Mouse (Mus musculus) midbrain, embryonic 13.5 days (tissue): ENCODE measurements at regions not wholly inside any gene's neighbourhood (a gene's known extent, or its start where the extent isn't known, plus 50 kb on each side); places are given as distances from the start of the nearest gene placed in this dataset.

Source experiments
- ATAC-seq: fragments of 200-750 bp; cut with Nextera tagmentation; 2 replicates; pipeline ENCODE4 v1.8.0; 2017; ENCODE audit warnings: mild to moderate bottlenecking, moderate TSS enrichment, moderate library complexity
- H3K27ac ChIP-seq: fragments of 300-500 bp; sonication (generic); 2 replicates; pipeline ENCODE4 v1.5.1; 2015; ENCODE audit warnings: inconsistent platforms, mild to moderate bottlenecking, moderate library complexity
- H3K27me3 ChIP-seq: fragments of 300-500 bp; sonication (generic); 2 replicates; pipeline ENCODE4 v1.6.1; 2015; ENCODE audit warnings: mild to moderate bottlenecking, inconsistent platforms
- H3K36me3 ChIP-seq: fragments of 300-500 bp; sonication (generic); 2 replicates; pipeline ENCODE4 v1.6.1; 2015; ENCODE audit warnings: mild to moderate bottlenecking, inconsistent platforms
- H3K4me1 ChIP-seq: fragments of 300-500 bp; sonication (generic); replicated peaks from 2 replicates; pipeline ENCODE4 v1.6.1; 2015; ENCODE audit warnings: inconsistent platforms
- H3K4me2 ChIP-seq: fragments of 300-500 bp; sonication (generic); replicated peaks from 2 replicates; pipeline ENCODE4 v1.6.1; 2015; ENCODE audit warnings: moderate library complexity, mild to moderate bottlenecking, inconsistent platforms
- H3K4me3 ChIP-seq: fragments of 300-500 bp; sonication (generic); replicated peaks from 2 replicates; pipeline ENCODE4 v1.5.1; 2015; ENCODE audit warnings: mild to moderate bottlenecking, inconsistent platforms
- H3K9ac ChIP-seq: fragments of 300-500 bp; sonication (generic); replicated peaks from 2 replicates; pipeline ENCODE4 v1.6.1; 2015; ENCODE audit warnings: mild to moderate bottlenecking, inconsistent platforms
- H3K9me3 ChIP-seq: fragments of 300-500 bp; sonication (generic); 2 replicates; pipeline ENCODE4 v1.6.1; 2016; ENCODE audit warnings: mild to moderate bottlenecking, inconsistent platforms
- WGBS: fragments of 180-500 bp; shearing (Covaris S2); methylation state at CpG from one replicate; pipeline ENCODE4 v1.1.7; 2015; 5-methylcytosine and 5-hydroxymethylcytosine counted together

GRCm38 (mm10) chr9:98091105-98091504, 58.1 kb upstream of the Clstn2 start:
- Histone ChIP-seq H3K27ac (no peak overlapping the region), H3K4me2 (no peak overlapping the region), H3K4me3 (no peak overlapping the region), H3K4me1 (no peaks in the 10 kb centered on the region), H3K36me3 (no peaks in the 10 kb centered on the region), H3K27me3 (no peaks in the 10 kb centered on the region), H3K9me3 (no peaks in the 10 kb centered on the region), H3K9ac (no peak overlapping the region)
- no peak for ATAC-seq
- 85% methylated on average over 1 of the region's 1 CpGs for WGBS

GRCm38 (mm10) chr9:98095064-98095790, 62.2 kb upstream of the Clstn2 start:
- H3K4me3 ChIP-seq, result no peak overlapping the region
- no peak overlapping the region for H3K27ac ChIP-seq
- H3K4me1 ChIP-seq, result no peaks in the 10 kb centered on the region
- ATAC-seq, result no peak
- H3K27me3 ChIP-seq, result no peaks in the 10 kb centered on the region
- no peak overlapping the region for H3K4me2 ChIP-seq
- 88% methylated on average over 10 of the region's 10 CpGs for WGBS
- no peak overlapping the region for H3K9ac ChIP-seq
- H3K36me3 ChIP-seq, result no peaks in the 10 kb centered on the region
- H3K9me3 ChIP-seq, result no peaks in the 10 kb centered on the region

- no peaks in the 10 kb centered on the region for H3K9me3 ChIP-seq
- no peak for ATAC-seq
- H3K9ac ChIP-seq, result no peak overlapping the region
- H3K36me3 ChIP-seq, result no peaks in the 10 kb centered on the region
- no peak overlapping the region for H3K4me3 ChIP-seq
- 58% methylated on average over 6 of the region's 6 CpGs for WGBS
- H3K27me3 ChIP-seq, result no peaks in the 10 kb centered on the region
- H3K4me2 ChIP-seq, result no peak overlapping the region
- H3K27ac ChIP-seq, result no peak overlapping the region
- no peaks in the 10 kb centered on the region for H3K4me1 ChIP-seq
Measured at GRCm38 (mm10) chr9:98123390-98123789, 90.4 kb upstream of the Clstn2 start.

GRCm38 (mm10) chr9:98129596-98129995, 96.6 kb upstream of the Clstn2 start:
- H3K4me3 ChIP-seq, result no peak overlapping the region
- no peaks in the 10 kb centered on the region for H3K27me3 ChIP-seq
- no peak overlapping the region for H3K9ac ChIP-seq
- no peak overlapping the region for H3K27ac ChIP-seq
- 86% methylated on average over 4 of the region's 4 CpGs for WGBS
- no peak for ATAC-seq
- H3K36me3 ChIP-seq, result no peaks in the 10 kb centered on the region
- no peaks in the 10 kb centered on the region for H3K4me1 ChIP-seq
- H3K9me3 ChIP-seq, result no peaks in the 10 kb centered on the region
- H3K4me2 ChIP-seq, result no peak overlapping the region

- 71% methylated on average over 5 of the region's 5 CpGs for WGBS
- 0 out of 2 replicates have a peak, but pooled peaks have one; percentile 43 for ATAC-seq
Measured at GRCm38 (mm10) chr9:98130849-98131248, 97.9 kb upstream of the Clstn2 start.

GRCm38 (mm10) chr9:98140546-98140945, 107.6 kb upstream of the Clstn2 start:
- no peak overlapping the region for H3K27ac ChIP-seq
- H3K9me3 ChIP-seq, result 0 out of 2 replicates have a peak, but pooled peaks cover 3% of the 10 kb centered on the region
- H3K27me3 ChIP-seq, result no peaks in the 10 kb centered on the region
- H3K4me1 ChIP-seq, result no peaks in the 10 kb centered on the region
- H3K4me2 ChIP-seq, result no peak overlapping the region
- H3K4me3 ChIP-seq, result no peak overlapping the region
- no peaks in the 10 kb centered on the region for H3K36me3 ChIP-seq
- H3K9ac ChIP-seq, result no peak overlapping the region
- ATAC-seq, result no peak

More at GRCm38 (mm10) chr9:98130849-98131248, 97.9 kb upstream of the Clstn2 start:
- H3K27me3 ChIP-seq, result no peaks in the 10 kb centered on the region
- H3K4me3 ChIP-seq, result no peak overlapping the region
- H3K4me2 ChIP-seq, result no peak overlapping the region
- no peak overlapping the region for H3K27ac ChIP-seq
- no peaks in the 10 kb centered on the region for H3K36me3 ChIP-seq
- H3K9me3 ChIP-seq, result no peaks in the 10 kb centered on the region
- H3K9ac ChIP-seq, result no peak overlapping the region
- H3K4me1 ChIP-seq, result no peaks in the 10 kb centered on the region

- Histone ChIP-seq H3K4me3 (no peak overlapping the region), H3K36me3 (no peaks in the 10 kb centered on the region), H3K9me3 (no peaks in the 10 kb centered on the region), H3K4me1 (no peaks in the 10 kb centered on the region), H3K9ac (no peak overlapping the region), H3K27ac (no peak overlapping the region), H3K27me3 (no peaks in the 10 kb centered on the region), H3K4me2 (no peak overlapping the region)
- 73% methylated on average over 7 of the region's 7 CpGs for WGBS
- no peak for ATAC-seq
Measured at GRCm38 (mm10) chr9:98142121-98142520, 109.1 kb upstream of the Clstn2 start.

- Histone ChIP-seq H3K36me3 (no peaks in the 10 kb centered on the region), H3K27me3 (no peaks in the 10 kb centered on the region)
- WGBS, result 84% methylated on average over 5 of the region's 5 CpGs
Measured at GRCm38 (mm10) chr9:98146901-98147300, 113.9 kb upstream of the Clstn2 start.

GRCm38 (mm10) chr9:98158421-98158820, 125.4 kb upstream of the Clstn2 start:
- no peaks in the 10 kb centered on the region; the same call in 1 of the 2 replicates for H3K4me1 ChIP-seq
- H3K36me3 ChIP-seq, result no peaks in the 10 kb centered on the region
- 93% methylated on average over 2 of the region's 2 CpGs for WGBS
- no peak overlapping the region for H3K9ac ChIP-seq
- H3K4me3 ChIP-seq, result no peak overlapping the region
- H3K27me3 ChIP-seq, result no peaks in the 10 kb centered on the region
- no peaks in the 10 kb centered on the region for H3K9me3 ChIP-seq
- ATAC-seq, result no peak
- H3K4me2 ChIP-seq, result no peak overlapping the region
- H3K27ac ChIP-seq, result no peak overlapping the region

More at GRCm38 (mm10) chr9:98146901-98147300, 113.9 kb upstream of the Clstn2 start:
- Histone ChIP-seq H3K27ac (no peak overlapping the region), H3K4me1 (no peaks in the 10 kb centered on the region), H3K4me3 (no peak overlapping the region), H3K4me2 (no peak overlapping the region), H3K9ac (no peak overlapping the region), H3K9me3 (no peaks in the 10 kb centered on the region)
- no peak for ATAC-seq

- Histone ChIP-seq H3K27me3 (no peaks in the 10 kb centered on the region), H3K27ac (no peak overlapping the region), H3K4me2 (no peak overlapping the region), H3K9me3 (no peaks in the 10 kb centered on the region), H3K9ac (no peak overlapping the region), H3K36me3 (no peaks in the 10 kb centered on the region), H3K4me3 (no peak overlapping the region), H3K4me1 (peaks cover 6% of the 10 kb centered on the region; the same call in 1 of the 2 replicates)
- WGBS, result 10% methylated on average over 5 of the region's 5 CpGs
- no peak for ATAC-seq
Measured at GRCm38 (mm10) chr9:98164489-98164888, 122.7 kb upstream of the Nmnat3 start.

GRCm38 (mm10) chr9:98174056-98174455, 113.2 kb upstream of the Nmnat3 start:
- H3K27ac ChIP-seq, result no peak overlapping the region
- WGBS, result 63% methylated on average over 5 of the region's 5 CpGs
- H3K4me3 ChIP-seq, result no peak overlapping the region
- H3K27me3 ChIP-seq, result no peaks in the 10 kb centered on the region; the same call in 1 of the 2 replicates
- H3K9me3 ChIP-seq, result no peaks in the 10 kb centered on the region
- no peak overlapping the region for H3K9ac ChIP-seq
- ATAC-seq, result 0 out of 2 replicates have a peak, but pooled peaks have one; percentile 20
- no peak overlapping the region for H3K4me2 ChIP-seq
- no peaks in the 10 kb centered on the region for H3K36me3 ChIP-seq
- H3K4me1 ChIP-seq, result peaks cover 9% of the 10 kb centered on the region

GRCm38 (mm10) chr9:98176701-98177380, 110.4 kb upstream of the Nmnat3 start:
- H3K36me3 ChIP-seq, result no peaks in the 10 kb centered on the region
- no peaks in the 10 kb centered on the region for H3K9me3 ChIP-seq
- no peak overlapping the region for H3K4me3 ChIP-seq
- H3K4me1 ChIP-seq, result peaks cover 9% of the 10 kb centered on the region
- H3K9ac ChIP-seq, result no peak overlapping the region
- 68% methylated on average over 7 of the region's 7 CpGs for WGBS
- no peaks in the 10 kb centered on the region; the same call in 1 of the 2 replicates for H3K27me3 ChIP-seq
- no peak overlapping the region for H3K27ac ChIP-seq
- no peak overlapping the region for H3K4me2 ChIP-seq
- ATAC-seq, result no peak
